Mouse (Mus musculus) lung, postnatal 0 days (tissue): ENCODE data around the gene Cd247. TPM values are rescaled to one million over a fixed set of nuclear protein-coding genes. Genes with fewer than 3 reads are reported as not detected.

Experiments used
- ATAC-seq: fragments of 200-750 bp; cut with Nextera tagmentation; 2 replicates; pipeline ENCODE4 v1.8.0; 2017; ENCODE audit warnings: moderate library complexity
- DNase-seq: peaks from one replicate; pipeline ENCODE4 v3.0.0-alpha.2; 2016; ENCODE audit warnings: low spot score
- H3K27ac ChIP-seq: fragments of 300-500 bp; sonication (generic); 2 replicates; pipeline ENCODE4 v1.5.1; 2014; ENCODE audit warnings: antibody characterized with exemption, mild to moderate bottlenecking, low read length, mixed read lengths
- H3K27me3 ChIP-seq: fragments of 300-500 bp; sonication (generic); replicated peaks from 2 replicates; pipeline ENCODE4 v1.6.1; 2014; ENCODE audit warnings: low read length, mixed read lengths; ENCODE audit not compliant: insufficient read depth
- H3K36me3 ChIP-seq: fragments of 300-500 bp; sonication (generic); 2 replicates; pipeline ENCODE4 v1.6.1; 2014; ENCODE audit warnings: low read length, mixed read lengths; ENCODE audit not compliant: insufficient read depth
- H3K4me1 ChIP-seq: fragments of 300-500 bp; sonication (generic); 2 replicates; pipeline ENCODE4 v1.6.1; 2014; ENCODE audit warnings: antibody characterized with exemption, low read depth, low read length, mixed read lengths; ENCODE audit not compliant: insufficient read depth
- H3K4me2 ChIP-seq: fragments of 300-500 bp; sonication (generic); replicated peaks from 2 replicates; pipeline ENCODE4 v1.6.1; 2014; ENCODE audit warnings: low read depth, mild to moderate bottlenecking, low read length, moderate library complexity, mixed read lengths
- H3K4me3 ChIP-seq: fragments of 300-500 bp; sonication (generic); 2 replicates; pipeline ENCODE4 v1.5.1; 2014; ENCODE audit warnings: low read depth, low read length
- H3K9ac ChIP-seq: fragments of 300-500 bp; sonication (generic); replicated peaks from 2 replicates; pipeline ENCODE4 v1.6.1; 2014; ENCODE audit warnings: low read depth, mild to moderate bottlenecking
- H3K9me3 ChIP-seq: fragments of 300-500 bp; sonication (generic); 2 replicates; pipeline ENCODE4 v1.6.1; 2016; ENCODE audit warnings: low read length, mixed read lengths
- CTCF ChIP-seq: IDR thresholded peaks from 2 replicates; pipeline ENCODE4 v1.5.1; 2016; ENCODE audit warnings: antibody characterized with exemption, mild to moderate bottlenecking
- EP300 ChIP-seq: IDR thresholded peaks from 2 replicates; pipeline ENCODE4 v1.6.1; 2016; ENCODE audit warnings: antibody characterized with exemption, mild to moderate bottlenecking, control low read depth
- WGBS: fragments of 180-500 bp; shearing (Covaris S2); extraction: QIAGEN DNeasy Blood & Tissue Kit; methylation state at CpG from one replicate; pipeline ENCODE4 v1.1.7; 2014; 5-methylcytosine and 5-hydroxymethylcytosine counted together
- polyA plus RNA-seq: library from polyadenylated mRNA; unstranded; fragments of >200 nt; fragmentation: Nextera tagmentation; extraction: Ambion mirVana; gene quantifications from 2 replicates; pipeline ENCODE4 v1.2.1, GENCODE M21; 2015

The Cd247 gene
- polyA plus RNA-seq, 1 experiment from 2014 or later: 1.3 TPM

GRCm38 (mm10) chr1:165771998-165772397 is 16.5 kb upstream of the Cd247 start:
- no peaks in the 10 kb centered on the region for H3K36me3 ChIP-seq
- H3K4me2 ChIP-seq: 0 out of 2 replicates have a peak overlapping the region, but pooled peaks have one; percentile 22
- no peak overlapping the region for H3K27ac ChIP-seq
- DNase-seq (no peak), ATAC-seq (no peak)
- no peaks in the 10 kb centered on the region for H3K4me1 ChIP-seq
- no peaks in the 10 kb centered on the region for H3K27me3 ChIP-seq
- no peak overlapping the region for H3K9ac ChIP-seq
- 52% methylated on average over 9 of the region's 9 CpGs for WGBS
- no peak overlapping the region for H3K4me3 ChIP-seq
- H3K9me3 ChIP-seq: no peaks in the 10 kb centered on the region
- TF ChIP-seq EP300 (no peak), CTCF (no peak)

- H3K36me3 ChIP-seq: no peaks in the 10 kb centered on the region
- H3K27me3 ChIP-seq: no peaks in the 10 kb centered on the region
- WGBS: 46% methylated on average over 19 of the region's 19 CpGs
- no peak overlapping the region for H3K27ac ChIP-seq
- DNase-seq (peak; percentile 80), ATAC-seq (no peak)
- no peaks in the 10 kb centered on the region for H3K4me1 ChIP-seq
- H3K9me3 ChIP-seq: no peaks in the 10 kb centered on the region
- no peak overlapping the region for H3K9ac ChIP-seq
- no peak overlapping the region for H3K4me3 ChIP-seq
- TF ChIP-seq CTCF (peak; percentile 81), EP300 (no peak)
- H3K4me2 ChIP-seq: 0 out of 2 replicates have a peak overlapping the region, but pooled peaks have one; percentile 28
Measured at GRCm38 (mm10) chr1:165775518-165776294, 12.8 kb upstream of the Cd247 start.

- no peaks in the 10 kb centered on the region for H3K9me3 ChIP-seq
- peak overlapping the region; percentile 34 for H3K4me3 ChIP-seq
- H3K36me3 ChIP-seq: no peaks in the 10 kb centered on the region
- no peaks in the 10 kb centered on the region for H3K4me1 ChIP-seq
- no peaks in the 10 kb centered on the region for H3K27me3 ChIP-seq
- H3K27ac ChIP-seq: no peak overlapping the region
- peak overlapping the region; percentile 74 for H3K4me2 ChIP-seq
- peak overlapping the region; percentile 41; the same call in 1 of the 2 replicates for H3K9ac ChIP-seq
- ATAC-seq: peak; percentile 70
- WGBS: 5% methylated on average over 13 of the region's 13 CpGs
- TF ChIP-seq CTCF: peak; percentile 67
- TF ChIP-seq EP300: no peak
- peak; percentile 80 for DNase-seq
Measured at GRCm38 (mm10) chr1:165779954-165780585, 8.4 kb upstream of the Cd247 start.

- WGBS: 5% methylated on average over 20 of the region's 20 CpGs
- Histone ChIP-seq H3K9me3 (no peaks in the 10 kb centered on the region), H3K36me3 (no peaks in the 10 kb centered on the region), H3K4me3 (peak overlapping the region; percentile 34), H3K9ac (peak overlapping the region; percentile 41; the same call in 1 of the 2 replicates), H3K27me3 (no peaks in the 10 kb centered on the region), H3K4me2 (peak overlapping the region; percentile 74), H3K4me1 (no peaks in the 10 kb centered on the region), H3K27ac (no peak overlapping the region)
- TF ChIP-seq EP300 (no peak), CTCF (peak; percentile 86)
- DNase-seq (peak; percentile 44), ATAC-seq (peak; percentile 67)
Measured at GRCm38 (mm10) chr1:165780586-165781111, 7.8 kb upstream of the Cd247 start.

GRCm38 (mm10) chr1:165781426-165781825 is 7.1 kb upstream of the Cd247 start:
- Histone ChIP-seq H3K4me3 (no peak overlapping the region), H3K4me2 (no peak overlapping the region), H3K9ac (no peak overlapping the region), H3K36me3 (no peaks in the 10 kb centered on the region), H3K27me3 (no peaks in the 10 kb centered on the region), H3K27ac (no peak overlapping the region), H3K9me3 (no peaks in the 10 kb centered on the region), H3K4me1 (no peaks in the 10 kb centered on the region)
- ATAC-seq: no peak
- WGBS: 80% methylated on average over 9 of the region's 9 CpGs
- TF ChIP-seq EP300: no peak
- no peak for TF ChIP-seq CTCF
- DNase-seq: no peak

- TF ChIP-seq EP300: no peak
- TF ChIP-seq CTCF: no peak
- no peak overlapping the region for H3K9ac ChIP-seq
- H3K4me1 ChIP-seq: no peaks in the 10 kb centered on the region
- WGBS: 76% methylated on average over 12 of the region's 12 CpGs
- H3K27me3 ChIP-seq: no peaks in the 10 kb centered on the region
- no peak overlapping the region for H3K4me3 ChIP-seq
- H3K9me3 ChIP-seq: no peaks in the 10 kb centered on the region
- H3K27ac ChIP-seq: no peak overlapping the region
- H3K36me3 ChIP-seq: no peaks in the 10 kb centered on the region
- DNase-seq: no peak
- no peak overlapping the region for H3K4me2 ChIP-seq
- ATAC-seq: no peak
Measured at GRCm38 (mm10) chr1:165781911-165782310, 6.6 kb upstream of the Cd247 start.
